Mouse (Mus musculus) Muller cell, postnatal 12 days (primary cell): ENCODE data around the gene Tmx1.

ENCODE experiments used
- DNase-seq: peaks from one replicate; pipeline ENCODE4 v3.0.0-alpha.2; 2015; ENCODE audit errors: inconsistent ontology term

Gene Tmx1

DNA sequence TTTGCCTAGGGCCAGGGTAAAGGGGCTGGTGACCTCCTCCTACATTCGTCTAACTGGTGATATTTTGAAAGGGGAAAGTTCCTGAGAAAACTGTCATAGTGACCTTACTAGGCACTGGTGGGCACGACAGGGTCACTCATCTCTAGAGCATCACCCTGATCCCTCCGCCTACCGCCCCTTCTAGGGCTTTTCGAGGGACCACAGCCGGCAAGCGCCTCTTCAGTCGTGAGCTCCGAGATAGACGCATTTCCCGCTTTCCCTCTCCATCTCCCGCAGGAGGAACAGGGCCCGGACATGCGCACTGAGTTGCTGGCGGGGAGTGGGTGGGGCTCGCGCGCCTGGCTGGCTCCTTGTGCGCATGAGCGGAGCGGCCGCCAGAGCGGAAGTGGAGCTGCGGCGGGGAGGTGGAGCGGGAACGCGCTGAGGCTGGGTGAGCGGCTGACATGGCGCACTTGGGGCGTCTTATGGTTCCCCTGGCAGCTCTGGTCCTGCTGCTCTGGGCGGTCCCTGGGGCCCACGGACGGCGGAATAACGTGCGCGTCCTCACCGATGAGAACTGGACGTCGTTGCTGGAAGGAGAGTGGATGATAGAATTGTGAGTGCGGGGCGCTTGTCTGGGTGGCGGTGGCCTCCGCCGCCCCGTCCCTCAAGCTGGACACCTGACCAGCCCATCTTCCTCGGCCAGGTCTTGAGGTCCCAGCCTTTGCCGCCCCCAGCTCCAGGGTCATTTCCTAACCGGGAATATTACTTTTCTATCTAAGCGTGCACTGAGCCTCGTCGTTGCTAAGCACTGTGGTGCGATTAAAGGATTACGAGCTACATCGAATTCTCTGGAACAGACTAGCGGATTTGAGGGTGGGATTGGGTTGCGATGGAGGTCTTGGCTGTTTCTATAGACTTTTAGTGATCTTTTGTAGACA is at the start of gene Tmx1:
Tmx1 (plus strand) TSS at position 370 of the 920 bp plus-strand sequence.
- peak; percentile 96 for DNase-seq

DNA sequence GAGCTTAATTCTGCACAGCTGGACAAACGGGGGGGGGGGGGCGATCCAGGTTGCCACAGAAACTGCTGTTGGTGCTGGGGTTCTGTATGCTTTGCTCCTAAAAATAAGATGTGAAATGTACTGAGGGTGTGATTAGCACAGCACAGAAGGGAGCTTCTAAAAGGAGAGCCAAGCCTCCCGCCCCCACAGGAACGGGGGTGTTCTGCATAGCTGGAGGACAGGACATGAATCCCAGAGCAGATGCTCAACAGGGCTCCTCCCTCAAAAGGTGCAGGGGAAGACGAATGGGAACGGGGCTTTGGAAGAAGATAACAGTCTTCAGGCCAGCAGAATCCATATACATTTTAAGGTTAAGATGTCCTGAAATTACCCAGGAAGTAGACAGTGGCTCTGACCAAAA is 48.6 kb upstream of the Tmx1 start:
- DNase-seq: no peak

- no peak for DNase-seq
Measured at GRCm38 (mm10) chr12:70408396-70408795, 44.5 kb upstream of the Tmx1 start.

- no peak for DNase-seq
Measured at GRCm38 (mm10) chr12:70409600-70409999, 43.3 kb upstream of the Tmx1 start.

DNA sequence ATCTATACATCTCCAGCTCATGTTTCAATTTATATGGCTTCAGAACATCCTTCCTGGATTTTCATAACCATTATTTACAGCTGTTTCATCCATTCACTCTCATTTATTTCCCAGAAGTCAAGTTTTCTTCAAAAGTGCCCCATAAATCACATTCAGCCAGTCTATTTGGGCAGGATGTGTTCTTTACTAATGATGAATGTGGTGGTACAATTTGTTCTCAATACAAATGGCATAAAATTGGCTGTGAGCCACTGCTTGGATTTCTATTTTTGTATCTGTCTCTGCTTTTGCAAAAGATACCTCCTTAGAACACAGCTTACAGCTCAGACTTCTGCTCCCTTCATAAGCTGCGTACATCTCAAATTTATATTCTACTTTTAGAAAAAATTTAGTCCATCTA is 32.7 kb upstream of the Tmx1 start:
- DNase-seq: no peak

DNA sequence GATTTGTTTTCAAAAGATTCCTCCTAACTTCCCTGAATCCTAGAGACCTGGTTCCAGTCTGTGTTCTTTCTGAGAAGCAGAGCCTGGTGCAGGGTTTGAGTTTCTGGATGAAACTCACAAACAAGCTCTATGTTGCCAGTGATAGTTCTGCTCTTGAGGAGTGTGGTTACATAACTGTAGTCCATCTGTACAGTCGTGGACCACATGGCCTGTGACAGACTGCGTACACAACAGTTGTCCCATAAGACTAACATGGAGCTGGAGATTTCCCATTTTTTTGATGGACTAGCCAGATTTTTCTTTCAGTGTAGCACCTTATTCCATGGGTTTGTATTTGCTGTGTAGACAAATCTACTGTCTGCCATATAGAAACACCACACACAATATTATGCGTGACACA is 31.9 kb upstream of the Tmx1 start:
- DNase-seq: no peak

GRCm38 (mm10) chr12:70422322-70423118 is 30.4 kb upstream of the Tmx1 start:
- DNase-seq: no peak

- no peak for DNase-seq
Measured at GRCm38 (mm10) chr12:70427885-70428284, 25.0 kb upstream of the Tmx1 start.

DNA sequence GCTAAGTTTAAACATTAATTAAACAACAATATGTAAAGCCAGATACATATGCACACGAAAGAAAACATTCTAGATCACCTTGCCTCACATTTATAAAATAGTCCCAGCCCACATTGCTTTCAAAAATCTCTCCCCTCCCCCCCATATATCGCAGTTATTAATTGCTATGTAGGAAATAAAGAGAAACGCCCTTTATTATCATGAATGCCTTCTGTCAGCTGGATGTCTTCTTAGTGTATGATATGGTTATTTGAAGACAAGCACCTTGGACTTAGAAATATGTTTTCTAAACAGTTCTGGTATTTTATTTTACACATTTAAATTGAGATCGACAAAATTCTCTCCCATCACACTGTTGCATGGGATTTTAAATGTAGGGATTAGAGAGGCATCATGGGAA is 23.3 kb upstream of the Tmx1 start:
- no peak for DNase-seq

GRCm38 (mm10) chr12:70430307-70430950 is 22.5 kb upstream of the Tmx1 start:
- peak; percentile 56 for DNase-seq

GRCm38 (mm10) chr12:70431428-70431827 is 21.5 kb upstream of the Tmx1 start:
- no peak for DNase-seq

DNA sequence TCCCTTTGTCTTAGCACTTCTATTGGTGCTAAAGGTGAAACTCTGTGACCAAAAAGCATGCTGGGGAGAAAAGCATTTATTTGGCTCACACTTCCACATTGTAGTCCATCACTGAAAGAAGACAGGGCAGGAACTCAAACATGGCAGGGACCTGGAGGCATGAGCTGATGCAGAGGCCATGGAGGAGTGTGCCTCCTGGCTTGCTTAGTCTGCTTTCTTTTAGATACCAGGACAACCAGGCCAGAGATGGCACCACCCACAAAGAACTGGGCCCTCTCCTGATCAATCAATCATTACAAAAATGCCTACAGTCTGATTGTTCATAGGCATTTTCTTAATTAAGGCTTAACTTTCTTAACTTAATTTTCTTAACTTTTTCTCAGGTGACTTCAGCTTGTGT is 2.9 kb upstream of the Tmx1 start:
- DNase-seq: no peak

DNA sequence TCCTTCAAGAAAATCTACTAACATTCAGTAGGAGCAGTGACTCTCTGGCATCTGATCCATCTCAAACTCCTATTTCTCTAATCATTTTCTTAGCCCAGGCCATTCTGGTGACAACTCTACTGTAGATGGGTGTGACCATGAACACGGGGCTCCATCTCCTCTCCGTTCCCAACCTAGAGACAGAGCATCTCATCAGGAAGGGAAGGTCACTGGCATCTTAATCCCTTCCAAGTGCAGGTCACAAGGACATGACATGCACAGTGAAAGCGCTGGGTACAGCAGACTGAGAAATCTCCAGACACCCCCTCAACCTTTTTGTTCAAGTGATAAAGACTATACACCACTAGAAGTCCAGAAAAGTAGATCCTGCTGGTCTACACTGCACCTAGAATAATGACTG is 1.4 kb upstream of the Tmx1 start:
- no peak for DNase-seq

DNA sequence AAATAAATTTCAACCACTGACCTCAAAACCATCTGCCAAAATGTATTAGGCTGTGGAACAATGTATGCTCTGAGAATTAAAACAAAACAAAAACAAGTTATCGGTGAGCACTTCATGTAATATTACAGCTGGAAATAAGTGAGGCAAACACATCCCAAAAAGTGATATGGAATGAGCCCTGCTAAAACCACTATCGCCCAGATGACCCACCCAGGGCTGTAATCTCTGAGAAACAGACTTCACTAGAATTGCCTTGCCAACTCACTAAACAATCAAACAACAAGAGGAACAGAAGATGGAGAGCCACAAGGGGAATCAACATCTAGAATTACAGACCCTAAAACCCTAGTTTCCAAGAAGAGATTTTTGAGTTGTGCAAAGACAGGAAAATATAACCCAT is 752 bp upstream of the Tmx1 start:
- DNase-seq: no peak

GRCm38 (mm10) chr12:70455226-70455625 is 2.3 kb downstream of the Tmx1 start:
- no peak for DNase-seq

- DNase-seq: no peak
Measured at GRCm38 (mm10) chr12:70459546-70459945, 6.7 kb downstream of the Tmx1 start.

DNA sequence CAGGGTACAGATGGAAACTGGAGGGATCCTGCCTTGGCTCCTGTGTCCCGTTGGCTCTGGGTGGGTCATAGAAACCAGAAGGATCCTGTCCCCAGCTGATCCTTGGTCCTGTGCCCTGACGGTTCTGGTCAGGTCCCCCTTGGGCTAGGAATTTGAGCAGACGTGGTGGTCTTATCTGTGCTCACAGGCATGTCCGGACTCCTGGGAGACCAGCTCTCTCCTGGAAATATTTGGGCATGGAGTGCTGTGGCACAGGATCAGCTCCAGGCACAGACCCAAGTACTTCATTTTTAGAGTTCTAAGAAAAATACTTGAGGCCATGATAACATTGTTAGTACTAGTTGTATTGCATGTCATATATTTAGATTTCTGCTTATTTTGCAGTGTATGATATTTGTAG is 11.1 kb downstream of the Tmx1 start:
- DNase-seq: no peak

DNA sequence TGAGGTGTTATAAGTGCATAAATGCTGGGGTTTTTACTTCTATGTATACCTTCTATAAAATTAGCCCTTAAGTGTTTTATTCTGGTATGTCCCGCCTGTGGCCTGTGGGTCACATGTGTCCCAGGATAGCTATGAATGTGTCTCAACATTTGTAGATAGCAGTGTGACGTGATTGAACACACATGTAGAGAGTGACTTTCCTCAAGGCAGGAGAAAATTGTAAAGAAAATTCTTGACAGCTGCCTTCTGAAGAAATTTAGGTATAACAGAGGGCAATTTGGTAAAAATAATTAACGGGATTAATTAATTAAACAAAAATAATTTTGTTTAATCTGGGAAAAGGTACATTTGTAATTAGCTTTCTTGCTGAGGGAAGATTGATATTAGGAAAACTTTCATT is 22.4 kb downstream of the Tmx1 start:
- DNase-seq: no peak

DNA sequence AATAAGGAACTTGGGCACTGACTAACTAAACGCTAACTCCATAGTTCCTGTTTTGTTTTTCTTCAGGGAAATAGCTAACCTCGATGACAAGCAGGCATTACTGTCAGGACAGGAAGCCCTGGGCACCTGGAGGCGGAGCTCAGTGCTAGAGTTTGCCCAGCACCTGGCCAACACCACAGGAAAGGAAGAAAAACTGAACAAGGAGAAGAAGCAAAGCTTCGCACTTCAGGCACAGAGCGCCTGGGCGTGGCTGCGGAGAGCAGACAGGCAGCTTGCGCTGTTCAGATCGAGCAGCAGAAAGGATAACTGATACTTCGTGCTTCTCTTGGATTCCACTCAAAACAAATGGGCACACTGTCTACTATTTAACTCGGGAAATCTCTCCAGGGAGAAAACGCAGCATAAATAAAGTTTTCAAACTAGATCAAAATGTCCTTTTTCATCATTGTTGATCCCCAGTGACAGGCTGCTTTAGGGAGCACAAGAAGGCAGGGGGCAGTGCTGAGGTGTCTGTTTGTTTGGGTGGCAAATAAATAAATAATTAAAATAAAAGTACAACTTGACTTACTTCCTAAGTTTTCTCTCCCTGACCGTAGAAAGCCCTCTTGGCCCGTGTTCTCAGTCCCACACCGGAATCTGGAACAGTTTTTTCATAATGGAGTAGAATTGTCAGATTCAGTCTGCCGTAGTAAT is 24.1 kb downstream of the Tmx1 start:
- peak; percentile 17 for DNase-seq

DNA sequence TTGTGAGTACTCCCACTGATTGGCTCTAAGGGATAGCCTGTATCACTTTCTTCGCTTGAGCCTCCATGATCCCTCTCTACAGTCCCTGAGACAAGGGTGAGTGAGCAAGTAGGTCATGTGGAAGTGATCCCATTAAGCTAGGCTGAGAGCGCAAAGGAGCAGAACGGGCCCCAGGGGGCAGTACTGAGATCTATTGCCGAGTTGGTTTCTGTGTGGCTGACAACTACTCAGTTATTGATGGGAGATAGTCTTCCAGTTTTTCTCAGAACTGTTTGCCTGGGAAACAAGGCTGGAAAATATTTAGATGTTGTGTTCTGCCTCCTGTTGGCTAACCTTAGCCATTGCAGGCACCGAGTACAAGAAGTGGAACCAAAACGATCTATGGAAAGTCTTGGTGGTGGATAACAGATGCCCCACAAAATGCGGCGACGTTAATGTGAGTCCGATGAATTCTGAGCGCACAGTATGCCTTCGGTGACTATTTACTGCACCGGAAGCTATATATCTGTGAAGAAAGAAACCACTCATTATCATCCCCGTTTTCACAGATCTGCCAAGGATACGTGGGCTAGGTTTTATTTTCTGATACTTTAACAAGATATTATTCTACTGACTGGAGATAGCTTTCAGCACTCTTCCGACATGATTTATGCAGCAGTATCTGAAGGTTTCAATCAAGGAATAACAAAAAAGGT is 24.8 kb downstream of the Tmx1 start:
- peak; percentile 85 for DNase-seq

- DNase-seq: no peak
Measured at GRCm38 (mm10) chr12:70485956-70486355, 33.1 kb downstream of the Tmx1 start.
